Mouse (Mus musculus): Measurements from ENCODE around the gene Ints5. TPM values are rescaled to one million over a fixed set of nuclear protein-coding genes. Genes with fewer than 3 reads are reported as not detected.

Ints5 gene
- 10 to 100 TPM; 15.0 to 15.1 TPM for total RNA-seq (2023)

DNA sequence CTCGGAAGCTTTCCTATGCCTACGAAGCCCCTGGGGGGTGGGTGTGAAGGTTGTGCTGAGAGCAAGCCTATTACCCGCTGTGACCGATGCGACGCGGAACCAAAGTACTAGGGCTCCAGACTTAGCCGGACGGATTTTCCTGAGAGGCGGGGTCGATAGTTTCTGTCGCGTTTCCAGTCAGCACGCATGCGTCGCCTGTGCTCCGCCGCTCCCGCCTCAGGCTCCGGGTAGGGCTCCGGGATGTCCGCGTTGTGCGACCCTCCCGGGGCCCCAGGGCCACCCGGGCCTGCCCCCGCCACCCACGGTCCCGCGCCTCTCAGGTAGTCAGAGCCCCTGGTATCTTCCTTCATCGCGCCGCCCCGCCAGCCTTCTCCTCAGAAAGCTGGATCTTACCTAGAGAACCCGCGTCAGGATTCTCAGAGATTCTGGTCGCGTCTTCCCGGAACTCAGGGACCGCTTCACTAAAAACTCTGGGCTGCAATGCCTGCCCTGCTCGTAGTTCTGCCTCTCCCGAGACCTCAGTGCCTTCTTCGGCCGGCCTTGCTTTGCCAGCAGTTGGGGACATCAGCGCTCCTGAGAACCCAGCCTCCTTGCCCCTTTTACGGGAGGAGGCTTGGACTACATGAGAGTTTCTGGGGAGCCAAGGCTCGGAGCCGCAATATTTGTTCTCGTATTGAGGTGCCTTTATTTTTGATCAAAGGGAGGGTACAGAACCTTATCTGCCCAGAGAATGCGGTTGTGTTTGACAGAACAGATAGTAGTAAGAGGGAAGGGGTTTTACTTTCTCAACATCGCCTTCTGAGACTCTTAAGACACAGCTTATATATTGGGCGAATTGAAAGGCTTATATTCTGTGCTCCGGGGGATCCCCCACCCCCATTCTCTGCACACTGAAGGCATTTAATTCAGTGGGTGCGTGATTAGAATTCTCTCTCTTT lies at the start of gene Ints5:
Ints5 (plus strand) TSS at position 177 of the 938 bp plus-strand sequence.

DNA sequence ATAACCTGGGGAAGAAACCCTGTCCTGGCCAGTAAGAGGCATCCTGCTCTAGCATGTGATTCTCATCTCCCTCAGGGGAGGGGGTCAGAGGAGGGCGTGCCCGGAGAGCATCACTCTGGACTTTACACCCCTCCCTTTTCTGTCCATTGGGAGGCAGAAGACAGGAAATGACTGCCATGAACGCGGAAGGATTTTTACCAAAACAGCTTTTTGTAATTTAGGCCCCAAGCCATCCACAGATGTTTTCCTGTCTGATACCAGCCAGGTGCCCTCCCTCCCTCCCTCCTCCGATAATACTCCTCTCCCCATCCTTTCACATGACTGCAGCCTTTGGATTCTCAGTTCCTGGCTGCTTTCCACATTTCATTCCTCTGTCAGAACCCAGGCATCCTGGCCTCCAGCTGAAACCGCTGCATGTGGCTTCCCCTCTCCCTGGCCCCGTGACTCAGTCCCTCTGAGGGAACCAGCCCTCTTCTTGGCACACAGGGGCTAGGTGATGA lies 42.4 kb upstream of the Ints5 start, which contains the start of gene Lrrn4cl:
Lrrn4cl (plus strand) TSS at position 367 of the 500 bp plus-strand sequence.

DNA sequence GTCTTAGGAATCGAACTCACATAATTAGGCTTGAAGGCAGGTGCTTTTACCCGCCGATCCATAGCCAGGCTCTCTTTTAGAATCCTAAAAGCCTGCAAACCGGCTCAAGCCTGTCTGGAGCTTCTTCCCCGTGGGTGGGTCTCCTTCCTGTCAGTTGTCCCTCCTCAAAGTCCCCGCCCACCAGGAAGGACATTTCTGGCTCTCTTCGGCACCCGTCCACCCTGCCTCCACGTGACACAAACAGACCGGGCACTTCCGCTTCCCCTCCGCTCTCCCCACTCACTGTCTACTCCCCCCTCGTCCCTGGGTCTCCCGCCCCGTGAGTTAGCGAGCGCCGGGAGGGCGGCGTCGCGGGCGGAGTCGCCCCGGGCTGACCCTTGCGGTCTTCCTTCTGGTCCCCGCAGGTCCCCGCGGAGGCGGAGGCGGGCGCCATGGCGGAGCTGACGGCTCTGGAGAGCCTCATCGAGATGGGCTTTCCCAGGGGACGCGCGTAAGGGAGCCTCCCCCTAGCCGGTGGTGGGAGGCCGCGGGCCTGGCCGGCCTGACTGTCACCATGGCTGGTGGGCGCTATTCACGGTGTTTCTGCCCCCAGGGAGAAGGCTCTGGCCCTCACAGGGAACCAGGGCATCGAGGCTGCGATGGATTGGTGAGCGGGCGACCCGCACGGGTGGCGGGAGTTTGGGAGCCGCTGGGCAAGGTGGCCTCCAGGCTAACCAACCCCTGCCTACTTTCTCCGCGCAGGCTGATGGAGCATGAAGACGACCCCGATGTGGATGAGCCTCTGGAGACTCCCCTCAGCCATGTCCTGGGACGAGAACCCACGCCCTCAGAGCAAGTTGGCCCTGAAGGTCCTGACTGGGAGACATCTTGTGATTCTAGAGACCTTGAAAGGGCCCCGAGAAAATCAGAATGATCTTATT lies 21.3 kb upstream of the Ints5 start, which contains the start of gene Ubxn1:
Ubxn1 (plus strand) TSS at position 230 of the 920 bp plus-strand sequence.

DNA sequence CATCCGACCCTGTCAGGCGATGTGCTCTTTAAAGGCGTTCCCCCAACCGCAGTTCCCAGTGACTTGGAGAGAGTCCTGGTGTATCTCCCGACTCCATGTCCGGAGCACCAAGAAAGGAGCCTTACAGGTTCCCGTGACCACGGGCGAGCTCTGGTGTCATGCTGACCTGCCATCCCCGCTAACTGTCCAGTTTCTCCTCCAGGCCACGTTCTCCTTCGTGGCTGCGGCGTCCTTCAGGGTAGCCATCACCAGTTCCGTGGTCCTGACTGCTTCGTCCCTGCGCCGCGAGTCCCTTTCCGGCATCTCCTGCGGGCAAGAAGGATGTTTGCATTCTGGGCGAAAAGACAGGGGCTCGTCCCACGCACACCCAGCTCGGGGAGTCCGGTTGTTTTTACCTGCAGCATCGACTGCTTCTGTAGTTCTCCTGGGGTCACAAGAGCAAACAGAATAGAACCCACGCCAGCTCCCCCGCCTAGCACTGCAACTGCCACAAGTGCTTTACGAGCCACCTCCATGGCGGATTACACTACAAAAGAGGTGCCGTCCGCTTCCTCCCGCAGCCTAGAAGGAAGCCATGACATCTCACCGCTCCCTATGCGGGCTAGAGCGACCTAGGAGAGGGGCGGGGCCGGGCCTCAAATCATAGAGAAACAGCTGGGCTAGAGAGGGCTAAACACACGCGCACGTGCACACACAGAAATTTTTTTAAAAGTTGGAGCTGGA lies 12.3 kb upstream of the Ints5 start, which contains the start of gene Uqcc3:
Uqcc3 (minus strand) TSS at position 613 of the 723 bp plus-strand sequence.

DNA sequence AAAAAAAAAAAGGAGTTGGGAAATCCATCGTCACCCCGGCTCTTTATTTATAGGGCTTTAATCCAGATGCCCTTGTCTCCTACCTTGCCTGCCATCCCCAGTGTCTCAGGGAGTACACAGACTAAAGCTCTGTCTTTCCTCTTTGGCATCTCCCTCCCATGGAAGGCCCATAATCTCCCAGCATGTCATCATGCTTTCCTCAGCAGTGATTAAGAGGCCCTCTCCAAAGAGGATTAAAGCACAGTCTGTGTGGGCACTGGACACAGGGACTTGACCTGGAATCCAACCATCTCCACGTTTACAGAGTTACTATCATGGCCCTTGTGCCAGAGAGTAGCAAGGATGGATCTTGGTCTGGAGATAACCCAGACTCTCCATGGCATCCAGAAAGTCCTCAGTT lies 9.2 kb upstream of the Ints5 start, which contains the start of the genes Lbhd1 and Gm49403:
Lbhd1 (plus strand) TSS at position 117 of the 400 bp plus-strand sequence.
Gm49403 (plus strand) TSS at position 315 of the 400 bp plus-strand sequence.

DNA sequence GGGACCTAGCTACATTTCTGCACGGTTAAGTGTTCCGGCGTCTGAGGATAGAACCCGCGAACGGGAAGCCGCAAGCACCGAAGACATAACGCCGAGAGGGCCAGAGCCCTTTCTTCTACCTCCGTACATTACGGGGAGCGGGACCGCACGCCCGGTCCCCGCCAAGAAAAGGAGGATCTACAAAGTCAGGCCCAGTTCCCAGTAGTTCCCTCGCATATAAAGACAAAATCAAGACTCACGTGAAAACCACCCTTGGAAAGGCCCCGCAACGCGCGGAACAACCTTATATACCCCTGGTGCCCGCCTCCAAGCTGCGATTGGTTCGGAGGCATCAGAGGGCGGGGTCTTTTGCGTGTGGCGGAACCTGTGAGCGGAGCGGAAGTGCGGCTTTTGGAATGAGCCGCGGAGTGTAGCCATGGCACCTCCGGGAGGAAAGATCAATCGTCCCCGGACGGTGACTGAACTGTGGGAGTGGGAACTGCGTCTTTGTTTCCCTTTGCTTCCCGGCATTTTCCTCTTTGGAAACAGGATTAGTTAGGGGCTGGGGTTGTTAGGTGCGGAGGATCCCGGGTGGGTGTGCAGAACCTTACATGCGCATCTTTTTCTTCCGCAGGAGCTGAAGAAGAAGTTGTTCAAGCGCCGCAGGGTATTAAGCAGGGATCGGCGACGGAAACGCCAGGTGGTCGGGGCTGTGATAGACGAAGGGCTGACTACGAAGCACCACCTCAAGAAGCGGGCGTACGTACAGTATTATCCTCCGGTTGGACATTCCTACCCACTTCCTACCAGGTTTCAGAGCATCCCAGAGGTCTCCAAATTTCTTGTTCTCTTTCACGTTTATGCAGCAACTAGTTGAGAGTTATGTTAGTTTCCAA lies 4.1 kb upstream of the Ints5 start, which contains the start of the genes 1810009A15Rik and Gm49416:
1810009A15Rik (plus strand) TSS at position 343 of the 875 bp plus-strand sequence.
Gm49416 (plus strand) TSS at position 416 of the 875 bp plus-strand sequence.

DNA sequence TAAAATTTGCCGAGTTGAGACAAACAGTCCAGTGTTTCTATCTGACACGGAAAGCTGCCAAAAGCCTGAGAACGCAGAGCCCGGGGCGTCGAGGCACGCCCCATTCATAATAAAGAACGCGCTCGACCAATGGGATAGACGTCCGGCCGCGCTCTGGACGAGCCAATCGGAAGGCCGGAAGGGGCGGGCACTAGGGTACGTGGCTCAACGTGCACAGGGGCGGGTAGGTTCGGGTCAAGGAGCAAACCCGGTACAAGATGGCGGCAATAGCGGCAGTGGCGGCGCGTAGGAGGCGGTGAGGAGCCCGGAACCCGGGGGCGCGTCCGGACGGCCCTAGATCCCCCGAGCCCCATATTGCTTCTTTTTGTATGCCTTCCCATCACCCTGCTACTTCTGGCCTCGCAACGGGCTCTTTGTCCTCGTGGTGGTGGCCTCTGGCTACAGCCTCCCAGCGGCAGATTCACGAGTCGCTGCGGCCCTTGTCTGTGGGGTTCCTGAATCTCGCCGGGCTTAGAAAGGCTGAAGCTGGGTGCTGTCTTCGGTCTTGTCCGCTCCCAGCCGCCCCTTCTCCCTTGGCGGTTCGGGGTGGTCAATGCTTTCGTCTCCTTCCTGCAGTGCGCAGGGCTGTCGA lies 5.2 kb downstream of the Ints5 start, which contains the start of gene Ganab:
Ganab (plus strand) TSS at position 207 of the 631 bp plus-strand sequence.

DNA sequence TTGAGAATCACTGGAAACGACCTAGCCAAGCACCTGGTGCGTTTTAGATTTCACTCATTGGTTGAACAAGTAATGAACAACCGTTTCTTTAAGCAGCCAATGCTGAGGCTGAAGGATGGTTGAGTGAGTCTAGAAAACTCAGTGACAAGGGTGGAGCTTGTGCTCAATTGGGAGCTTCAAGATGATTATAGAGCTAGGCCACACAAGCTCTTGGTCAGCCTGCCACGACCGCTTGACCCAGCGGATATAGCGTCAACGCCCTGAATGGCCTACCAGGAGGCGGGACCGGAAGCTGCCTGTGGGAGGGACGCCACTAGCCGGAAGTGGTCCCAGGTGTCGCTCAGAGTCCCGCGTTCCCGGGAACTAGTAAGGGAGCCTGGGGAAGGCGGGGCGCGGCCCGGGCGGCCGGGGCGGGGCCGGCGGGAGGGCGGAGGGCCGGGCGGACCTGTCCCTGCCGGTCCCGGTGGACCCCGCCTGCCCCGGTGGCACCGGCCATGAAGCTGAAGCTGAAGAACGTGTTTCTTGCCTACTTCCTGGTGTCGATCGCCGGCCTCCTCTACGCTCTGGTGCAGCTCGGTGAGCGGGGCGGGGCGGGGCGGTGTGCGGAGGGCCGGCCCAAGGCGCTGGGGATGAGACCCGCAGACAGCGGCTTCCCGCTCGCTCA lies 27.4 kb downstream of the Ints5 start, which contains the start of gene B3gat3:
B3gat3 (plus strand) TSS at position 302 of the 664 bp plus-strand sequence.

DNA sequence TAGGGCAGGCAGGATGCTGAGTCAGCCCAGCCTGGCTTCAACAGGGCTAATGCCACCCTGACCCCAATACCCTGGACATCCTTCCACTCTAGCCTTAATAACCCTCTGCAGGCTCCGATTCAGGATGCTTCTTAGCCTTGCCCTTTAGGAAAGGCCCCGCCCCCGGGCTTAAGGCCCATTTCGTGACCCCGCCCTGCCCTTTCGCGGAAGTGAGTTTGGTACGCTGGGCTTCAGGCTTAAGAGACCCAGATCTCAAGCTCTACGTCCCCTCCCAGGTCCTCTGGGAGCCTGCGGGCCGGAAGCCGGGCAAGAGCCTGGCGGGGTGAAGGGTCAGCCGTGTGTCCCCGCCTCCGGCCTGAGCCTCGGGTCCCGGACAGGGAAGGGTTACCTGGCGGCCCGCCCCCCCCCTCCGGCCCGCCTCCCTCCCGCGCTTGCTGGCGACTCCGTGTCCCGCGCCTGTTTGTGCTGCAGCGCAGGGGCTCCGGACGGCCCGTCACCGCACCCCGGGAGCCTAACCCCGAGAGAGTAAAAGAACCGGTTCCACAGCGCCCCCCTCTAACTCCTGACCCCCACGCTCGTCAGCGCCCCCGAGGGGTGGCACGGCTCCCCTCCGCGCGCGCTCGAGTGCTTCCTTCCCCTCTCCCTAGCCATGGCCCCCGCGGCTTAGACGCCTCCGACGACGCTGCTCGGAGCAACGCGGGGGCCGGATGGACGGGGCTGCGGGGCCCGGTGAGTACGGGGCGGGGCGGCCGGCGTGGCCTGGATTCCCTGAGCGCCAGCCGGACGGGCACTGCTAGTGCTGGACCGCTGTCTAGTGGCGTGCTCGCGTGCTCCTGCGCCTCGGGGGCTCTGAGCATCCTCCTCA lies 36.7 kb downstream of the Ints5 start, which contains the start of the genes Rom1 and Eml3:
Rom1 (minus strand) TSS at position 133 of the 865 bp plus-strand sequence.
Eml3 (plus strand) TSS at position 329 of the 865 bp plus-strand sequence.

DNA sequence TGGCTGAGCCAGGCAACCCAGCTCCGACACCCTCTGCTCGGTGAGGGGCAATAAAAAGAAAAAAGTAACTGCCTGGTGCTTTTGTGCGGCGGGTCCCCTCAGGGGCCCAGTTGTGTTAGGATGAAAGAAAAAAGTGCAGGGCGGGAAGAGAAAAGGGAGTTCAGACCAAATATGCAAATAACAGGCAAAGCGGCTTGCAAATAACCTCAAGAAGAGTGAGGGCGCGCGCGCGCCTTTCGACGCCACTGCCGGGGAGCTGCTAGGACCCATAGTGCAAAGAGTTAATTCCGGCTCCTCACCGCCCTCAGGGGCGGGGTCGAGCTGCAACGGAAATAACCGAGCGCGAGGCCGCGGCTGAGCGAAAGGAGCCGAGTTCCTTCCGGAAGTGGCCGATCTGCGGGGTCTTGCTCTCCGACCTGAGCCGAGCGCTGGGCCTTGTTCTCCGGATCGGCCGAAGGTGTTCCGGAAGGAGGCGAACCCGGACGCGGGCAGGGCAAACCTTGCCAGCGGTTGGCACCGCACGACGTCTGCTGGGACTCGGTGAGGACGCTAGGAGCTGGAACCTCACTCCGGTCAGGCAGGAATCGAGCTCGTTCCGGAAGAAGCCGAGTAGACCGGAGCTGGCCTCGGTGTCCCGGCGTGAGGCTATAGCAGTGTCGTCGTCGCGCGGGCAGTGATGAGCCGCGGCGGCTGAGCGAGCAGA lies 48.9 kb downstream of the Ints5 start, which contains the start of gene Mta2:
Mta2 (plus strand) TSS at position 361 of the 703 bp plus-strand sequence.

Other genes with a start within 250 kb of the Ints5 start
- gene Chrm1, start 229.2 kb upstream of the Ints5 start, total RNA-seq (2023): under 1 TPM; 0.07 to 0.39 TPM
- gene Slc3a2, start 169.6 kb upstream of the Ints5 start, total RNA-seq (2023): 100 to 1,000 TPM; 110 to 140 TPM
- gene Wdr74, start 157.2 kb upstream of the Ints5 start, total RNA-seq (2023): 10 to 100 TPM; 18.5 to 22.5 TPM
- 1 to 10 TPM in 1 of 2 experiments, not detected in 1; 1.6 TPM for gene 1700092M07Rik, start 152.3 kb upstream of the Ints5 start, total RNA-seq (2023)
- gene Stx5a, start 151.6 kb upstream of the Ints5 start, total RNA-seq (2023): 10 to 100 TPM; 95.0 to 99.4 TPM
- gene Nxf1, start 135.9 kb upstream of the Ints5 start, total RNA-seq (2023): 100 to 1,000 TPM; 148 to 149 TPM
- gene Tmem223, start 122.0 kb upstream of the Ints5 start, total RNA-seq (2023): 10 to 100 TPM; 24.2 to 30.1 TPM
- gene Tmem179b, start 118.5 kb upstream of the Ints5 start, total RNA-seq (2023): 10 to 100 TPM; 81.5 to 81.7 TPM
- gene Taf6l, start 106.6 kb upstream of the Ints5 start, total RNA-seq (2023): 10 to 100 TPM; 12.6 to 14.4 TPM
- gene Polr2g, start 94.4 kb upstream of the Ints5 start, total RNA-seq (2023): 10 to 100 TPM; 42.9 to 43.0 TPM
- 1 to 10 TPM; 1.1 to 1.4 TPM for gene Zbtb3, start 90.5 kb upstream of the Ints5 start, total RNA-seq (2023)
- gene Ttc9c, start 73.7 kb upstream of the Ints5 start, total RNA-seq (2023): 10 to 100 TPM; 25.6 to 25.7 TPM
- 10 to 100 TPM; 91.2 to 95.0 TPM for gene Hnrnpul2, start 73.0 kb upstream of the Ints5 start, total RNA-seq (2023)
- 10 to 100 TPM in 1 of 2 experiments, 1 to 10 TPM in 1; 3.1 to 11.6 TPM for gene AC129217.1, start 63.2 kb upstream of the Ints5 start, total RNA-seq (2023)
- 10 to 100 TPM; 57.2 to 57.4 TPM for gene Bscl2, start 55.5 kb upstream of the Ints5 start, total RNA-seq (2023)
- under 1 TPM in 1 of 2 experiments, not detected in 1; 0.33 TPM for gene Gng3, start 53.8 kb upstream of the Ints5 start, total RNA-seq (2023)
- under 1 TPM in 1 of 2 experiments, not detected in 1; 0.13 TPM for gene Lrrn4cl, start 42.2 kb upstream of the Ints5 start, total RNA-seq (2023)
- 10 to 100 TPM; 92.2 to 94.2 TPM for gene Ubxn1, start 21.5 kb upstream of the Ints5 start, total RNA-seq (2023)
- 10 to 100 TPM; 17.8 to 24.6 TPM for gene Uqcc3, start 12.1 kb upstream of the Ints5 start, total RNA-seq (2023)
- 10 to 100 TPM in 1 of 2 experiments, 1 to 10 TPM in 1; 5.4 to 17.3 TPM for gene Lbhd1, start 9.3 kb upstream of the Ints5 start, total RNA-seq (2023)
- gene Gm49403, start 9.1 kb upstream of the Ints5 start, total RNA-seq (2023): not detected
- gene 1810009A15Rik, start 4.2 kb upstream of the Ints5 start, total RNA-seq (2023): 10 to 100 TPM; 19.4 to 31.7 TPM
- 10 to 100 TPM in 1 of 2 experiments, not detected in 1; 10.3 TPM for gene Gm49416, start 4.1 kb upstream of the Ints5 start, total RNA-seq (2023)
- gene Ganab, start 5.1 kb downstream of the Ints5 start, total RNA-seq (2023): 10 to 100 TPM; 88.6 to 94.6 TPM
- gene B3gat3, start 27.4 kb downstream of the Ints5 start, total RNA-seq (2023): 10 to 100 TPM; 39.8 to 40.9 TPM
- gene Rom1, start 36.4 kb downstream of the Ints5 start, total RNA-seq (2023): 1 to 10 TPM; 2.4 to 3.1 TPM
- 10 to 100 TPM; 46.2 to 51.1 TPM for gene Eml3, start 36.5 kb downstream of the Ints5 start, total RNA-seq (2023)
- 100 to 1,000 TPM; 106 to 109 TPM for gene Mta2, start 48.9 kb downstream of the Ints5 start, total RNA-seq (2023)
- gene Tut1, start 60.8 kb downstream of the Ints5 start, total RNA-seq (2023): 1 to 10 TPM; 7.5 to 8.5 TPM
- 100 to 1,000 TPM; 131 to 159 TPM for gene Eef1g, start 74.0 kb downstream of the Ints5 start, total RNA-seq (2023)
- 100 to 1,000 TPM; 396 to 493 TPM for gene Ahnak, start 96.3 kb downstream of the Ints5 start, total RNA-seq (2023)
- not detected for gene Scgb1a1, start 195.0 kb downstream of the Ints5 start, total RNA-seq (2023)
- gene Asrgl1, start 242.6 kb downstream of the Ints5 start, total RNA-seq (2023): 1 to 10 TPM; 7.4 to 9.5 TPM

All from neutrophil, adult 83 days (primary cell).